Mouse (Mus musculus): ENCODE data around the gene Zfp334. TPM values are rescaled to one million over a fixed set of nuclear protein-coding genes. Genes with fewer than 3 reads are reported as not detected.

Gene Zfp334
- polyA plus RNA-seq, 1 experiment from 2014 or later: 10.4 TPM

DNA sequence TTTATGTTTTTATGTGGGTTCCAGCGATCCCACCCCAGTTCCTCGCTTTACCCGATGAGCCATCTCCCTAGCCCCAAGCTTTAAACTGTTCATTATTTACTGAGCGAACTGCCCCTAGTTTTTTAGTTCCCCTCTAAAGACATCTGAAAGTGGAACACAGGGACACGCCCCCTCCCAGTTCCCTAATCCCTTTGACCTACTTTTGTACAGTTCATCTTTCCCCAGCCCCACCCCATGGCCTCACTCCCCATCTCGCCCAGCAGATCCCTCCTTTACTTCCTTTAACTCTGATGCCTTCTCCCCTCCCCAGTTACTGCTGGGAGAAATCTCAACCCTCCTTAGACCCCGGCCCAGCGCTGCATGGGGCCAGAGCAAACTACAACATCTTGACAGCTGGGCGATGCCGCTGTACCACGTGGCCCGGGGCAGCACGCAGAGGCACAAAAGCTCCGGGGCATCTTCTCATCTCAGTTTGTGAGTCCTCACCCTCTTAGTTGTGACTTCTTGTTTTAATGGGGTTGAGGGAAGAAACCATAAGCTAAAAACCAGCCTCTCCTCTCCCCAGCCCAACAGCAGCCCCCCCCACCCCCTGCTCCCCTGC lies 55.3 kb downstream of the Zfp334 start:
- no peaks in the 10 kb centered on the region for H3K9me3 ChIP-seq
- peaks cover 16% of the 10 kb centered on the region for H3K27me3 ChIP-seq
- H3K27ac ChIP-seq (replicated peaks): no peak overlapping the region
- H3K36me3 ChIP-seq: no peaks in the 10 kb centered on the region
- H3K9ac ChIP-seq: no peak overlapping the region
- no peak overlapping the region for H3K4me3 ChIP-seq
- H3K4me2 ChIP-seq: no peak overlapping the region
- WGBS: 46% methylated on average over 14 of the region's 14 CpGs
- ATAC-seq (ENCODE audit: low read depth): no peak
- H3K4me1 ChIP-seq (replicated peaks): peaks cover 11% of the 10 kb centered on the region

DNA sequence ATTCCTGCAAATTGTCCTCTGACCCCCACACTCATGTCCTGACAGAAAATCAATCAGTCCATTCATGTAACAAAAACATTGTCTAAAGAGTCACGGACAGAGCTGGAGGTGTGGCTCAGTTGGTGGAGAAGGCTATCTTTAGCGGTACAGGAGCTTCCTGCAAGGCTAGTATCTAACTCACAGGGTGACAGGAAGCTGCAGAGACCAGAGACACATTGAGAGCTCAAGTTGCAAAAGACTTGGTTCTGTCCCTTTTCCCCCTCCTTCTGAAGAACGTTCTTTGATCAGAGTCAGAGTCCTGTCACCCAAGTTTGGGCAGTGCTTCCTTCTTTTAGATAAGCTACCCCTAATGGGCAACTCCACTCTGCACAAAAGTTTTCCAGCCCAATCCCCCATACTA lies 58.4 kb downstream of the Zfp334 start:
- no peak for ATAC-seq (ENCODE audit: low read depth)
- Histone ChIP-seq H3K9ac (no peak overlapping the region), H3K4me2 (no peak overlapping the region), H3K27ac (replicated peaks) (no peak overlapping the region), H3K4me3 (no peak overlapping the region), H3K27me3 (peaks cover 16% of the 10 kb centered on the region), H3K4me1 (replicated peaks) (peaks cover 26% of the 10 kb centered on the region), H3K9me3 (no peaks in the 10 kb centered on the region), H3K36me3 (no peaks in the 10 kb centered on the region)
- WGBS: 51% methylated on average over 3 of the region's 3 CpGs

DNA sequence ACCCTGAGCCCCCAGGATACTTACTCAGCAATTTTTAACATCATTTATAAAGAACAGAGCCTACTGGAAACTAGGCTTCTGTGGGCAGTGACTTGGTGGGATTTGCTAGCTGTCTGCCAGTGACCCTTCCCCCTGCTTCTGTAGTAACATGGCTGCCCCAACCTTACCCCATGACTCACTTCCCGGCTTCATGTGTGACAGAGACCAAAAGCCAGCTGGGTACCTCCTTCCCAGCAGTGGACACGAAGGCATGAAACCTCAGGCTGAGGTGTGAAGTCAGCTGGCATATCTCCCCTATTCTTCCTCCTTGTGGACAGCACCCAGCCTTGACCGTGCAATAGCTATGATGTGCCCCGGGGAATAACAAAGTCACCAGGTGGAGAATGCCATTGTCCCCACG lies 59.3 kb downstream of the Zfp334 start:
- peaks cover 23% of the 10 kb centered on the region for H3K27me3 ChIP-seq
- H3K4me1 ChIP-seq (replicated peaks): peaks cover 36% of the 10 kb centered on the region
- H3K27ac ChIP-seq (replicated peaks): no peak overlapping the region
- no peak overlapping the region for H3K9ac ChIP-seq
- no peaks in the 10 kb centered on the region for H3K9me3 ChIP-seq
- H3K4me3 ChIP-seq: no peak overlapping the region
- H3K4me2 ChIP-seq: no peak overlapping the region
- H3K36me3 ChIP-seq: no peaks in the 10 kb centered on the region
- no peak for ATAC-seq (ENCODE audit: low read depth)
- 83% methylated on average over 5 of the region's 5 CpGs for WGBS

DNA sequence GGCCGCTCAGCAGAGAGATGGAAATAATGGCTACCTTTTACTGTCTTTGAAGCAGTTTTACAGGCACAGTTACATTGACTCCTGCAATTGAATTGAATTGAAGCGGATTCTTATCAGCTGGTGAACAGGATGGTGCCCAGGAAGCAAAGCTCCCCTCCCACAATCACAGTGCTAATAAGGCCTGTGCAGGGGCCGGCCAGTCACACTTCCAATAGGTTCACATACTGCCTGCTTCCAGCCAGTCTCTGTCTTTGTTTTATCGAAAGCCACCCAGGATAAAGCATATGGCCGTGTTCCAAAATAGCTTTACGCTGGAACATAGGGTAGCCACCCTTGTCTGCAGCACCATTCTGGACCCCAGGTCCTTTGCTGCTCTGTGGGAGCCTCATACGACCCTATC lies 60.7 kb downstream of the Zfp334 start:
- peak overlapping the region; percentile 94 for H3K27ac ChIP-seq (replicated peaks)
- no peaks in the 10 kb centered on the region for H3K36me3 ChIP-seq
- no peaks in the 10 kb centered on the region for H3K9me3 ChIP-seq
- peaks cover 18% of the 10 kb centered on the region for H3K27me3 ChIP-seq
- ATAC-seq (ENCODE audit: low read depth): no peak
- peaks cover 42% of the 10 kb centered on the region for H3K4me1 ChIP-seq (replicated peaks)
- H3K9ac ChIP-seq: peak overlapping the region; percentile 73
- H3K4me3 ChIP-seq: peak overlapping the region; percentile 94
- H3K4me2 ChIP-seq: peak overlapping the region; percentile 98
- 13% methylated on average over 7 of the region's 7 CpGs for WGBS

DNA sequence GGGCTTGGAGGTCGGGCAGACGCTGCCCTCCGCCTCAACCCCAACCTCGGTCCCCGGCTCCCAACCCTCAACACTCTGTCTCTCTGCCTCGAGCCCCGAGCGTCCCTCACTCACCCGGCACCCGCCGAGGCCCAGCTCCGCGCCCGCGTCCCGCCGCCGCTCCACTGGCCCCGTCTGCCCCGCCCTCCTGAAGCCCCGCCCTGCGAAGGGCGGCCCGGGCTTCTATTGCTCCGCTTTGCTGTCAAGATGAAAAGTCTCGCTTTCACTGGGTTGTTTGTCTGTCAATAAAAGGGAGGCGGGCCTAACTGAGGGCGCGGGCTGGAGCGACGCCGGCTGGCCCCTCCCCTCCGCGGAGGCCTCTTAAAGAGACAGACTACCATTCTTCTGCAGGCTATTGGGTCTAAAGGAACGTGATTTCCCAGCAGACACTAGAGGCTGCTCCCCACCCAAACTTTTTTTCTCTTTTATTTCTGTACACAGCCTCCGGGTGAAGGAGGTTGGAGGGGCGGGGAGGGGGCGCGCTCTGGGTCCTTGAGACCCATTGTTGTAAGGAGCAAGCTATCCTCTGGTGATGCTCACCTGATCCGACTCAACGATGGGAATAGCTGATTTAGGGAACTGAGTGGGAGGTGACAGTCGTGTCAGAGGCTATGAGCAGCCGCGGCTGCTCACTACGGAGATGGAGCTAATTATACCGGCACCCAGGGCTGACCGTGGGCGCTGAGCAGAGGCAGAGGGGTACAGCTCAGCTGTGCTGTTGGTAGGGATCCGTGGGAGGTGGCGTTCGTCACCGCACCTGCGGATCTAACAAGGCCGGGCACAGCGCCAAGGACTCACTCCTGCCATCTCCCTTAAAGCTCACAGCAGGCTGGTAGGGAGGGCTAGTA lies 61.5 kb downstream of the Zfp334 start, which contains the start of gene Elmo2:
Gene Elmo2 (minus strand): TSS at position 176 of the 887 bp plus-strand sequence.
- Histone ChIP-seq H3K4me2 (peak within 1 kb of the TSS; percentile 98), H3K4me1 (replicated peaks) (peaks cover 51% of the 10 kb centered on the region), H3K36me3 (no peaks in the 10 kb centered on the region), H3K27ac (replicated peaks) (peak within 1 kb of the TSS; percentile 94), H3K9ac (peak within 1 kb of the TSS; percentile 96), H3K27me3 (peaks cover 20% of the 10 kb centered on the region), H3K4me3 (peak within 1 kb of the TSS; percentile 94), H3K9me3 (no peaks in the 10 kb centered on the region)
- ATAC-seq (ENCODE audit: low read depth): peak; percentile 95
- WGBS: under 1% methylated on average over 55 of the region's 55 CpGs

DNA sequence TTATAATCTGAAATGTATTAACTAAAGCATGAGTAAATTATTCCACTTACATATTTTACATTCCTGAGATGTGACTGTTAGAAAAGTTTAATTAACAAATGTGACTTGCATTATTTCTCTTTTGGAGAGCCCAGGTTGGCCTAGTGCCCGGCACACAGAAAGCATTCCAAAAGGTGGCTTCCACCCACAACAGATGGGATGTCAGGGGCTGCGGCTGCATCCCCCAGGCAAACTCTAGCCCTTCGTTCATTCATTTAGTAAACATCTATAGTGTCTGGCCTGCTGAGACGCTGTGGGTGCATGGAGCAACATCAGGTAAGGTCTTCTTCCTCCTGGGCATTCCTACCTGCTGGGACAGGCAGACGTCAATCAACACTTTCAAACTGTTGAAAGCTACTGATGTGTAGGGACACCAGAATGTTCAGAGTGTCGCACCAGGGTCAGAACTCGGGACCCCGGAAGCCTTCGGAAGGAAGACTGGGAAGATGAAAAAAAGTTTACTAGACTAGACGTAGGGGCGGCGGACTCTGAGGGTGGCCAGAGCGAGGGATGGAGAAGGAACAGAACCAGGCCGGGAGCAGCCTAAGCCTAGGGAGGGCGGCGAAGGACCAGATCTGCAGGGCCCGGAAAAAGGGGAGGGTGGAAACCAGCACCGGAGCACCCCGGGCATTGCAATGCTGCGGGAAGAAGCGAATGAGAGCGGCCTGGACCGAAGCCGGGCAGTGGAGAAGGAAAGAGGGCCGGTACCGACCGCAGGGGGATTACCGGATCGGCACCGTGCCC lies 62.3 kb downstream of the Zfp334 start:
- Histone ChIP-seq H3K9me3 (no peaks in the 10 kb centered on the region), H3K9ac (peak overlapping the region; percentile 96), H3K4me2 (peak overlapping the region; percentile 98), H3K27ac (replicated peaks) (peak overlapping the region; percentile 75), H3K4me1 (replicated peaks) (peaks cover 59% of the 10 kb centered on the region), H3K4me3 (peak overlapping the region; percentile 94), H3K36me3 (no peaks in the 10 kb centered on the region), H3K27me3 (peaks cover 24% of the 10 kb centered on the region)
- under 1% methylated on average over 30 of the region's 30 CpGs for WGBS
- peak; percentile 51 for ATAC-seq (ENCODE audit: low read depth)

Other genes with a start within 250 kb of the Zfp334 start
- 11.1 and 11.4 TPM in 2 replicates for gene Cdh22, start 153.4 kb downstream of the Zfp334 start, polyA plus RNA-seq (2015; fragmentation: Nextera tagmentation; extraction: Ambion mirVana)
- gene Slc35c2, start 100.4 kb downstream of the Zfp334 start, polyA plus RNA-seq (2015; fragmentation: Nextera tagmentation; extraction: Ambion mirVana): 51.3 and 57.3 TPM in 2 replicates
- gene Elmo2, start 61.8 kb downstream of the Zfp334 start, polyA plus RNA-seq (2015; fragmentation: Nextera tagmentation; extraction: Ambion mirVana): 89.8 and 95.7 TPM in 2 replicates
- gene Zfp663, start 19.5 kb downstream of the Zfp334 start, polyA plus RNA-seq (2015; fragmentation: Nextera tagmentation; extraction: Ambion mirVana): 6.9 and 7.5 TPM in 2 replicates
- gene Ocstamp, start 12.1 kb upstream of the Zfp334 start, polyA plus RNA-seq (2015; fragmentation: Nextera tagmentation; extraction: Ambion mirVana): 0.06 and 0.08 TPM in 2 replicates
- 1.0 and 1.2 TPM in 2 replicates for gene Slc13a3, start 85.0 kb upstream of the Zfp334 start, polyA plus RNA-seq (2015; fragmentation: Nextera tagmentation; extraction: Ambion mirVana)
- 34.8 and 38.0 TPM in 2 replicates for gene Trp53rka, start 105.1 kb upstream of the Zfp334 start, polyA plus RNA-seq (2015; fragmentation: Nextera tagmentation; extraction: Ambion mirVana)
- gene Slc2a10, start 115.5 kb upstream of the Zfp334 start, polyA plus RNA-seq (2015; fragmentation: Nextera tagmentation; extraction: Ambion mirVana): 2.6 and 2.9 TPM in 2 replicates
- gene Eya2, start 206.8 kb upstream of the Zfp334 start, polyA plus RNA-seq (2015; fragmentation: Nextera tagmentation; extraction: Ambion mirVana): 13.2 and 18.2 TPM in 2 replicates

Data from neural tube, embryonic 13.5 days (tissue).